Mouse (Mus musculus) neural tube, embryonic 10.5 days (tissue): Measurements from ENCODE around the gene Myo16.
A peak's percentile ranks its signal among the peaks of the same experiment; 100 is the strongest.

Experiments
- DNase-seq: peaks from one replicate; pipeline ENCODE4 v3.0.0-alpha.2; 2017; ENCODE audit warnings: low spot score; ENCODE audit errors: extremely low spot score

The Myo16 gene

GRCm38 (mm10) chr8:10303992-10304391 is 150.3 kb downstream of the Myo16 start:
- DNase-seq: no peak

DNA sequence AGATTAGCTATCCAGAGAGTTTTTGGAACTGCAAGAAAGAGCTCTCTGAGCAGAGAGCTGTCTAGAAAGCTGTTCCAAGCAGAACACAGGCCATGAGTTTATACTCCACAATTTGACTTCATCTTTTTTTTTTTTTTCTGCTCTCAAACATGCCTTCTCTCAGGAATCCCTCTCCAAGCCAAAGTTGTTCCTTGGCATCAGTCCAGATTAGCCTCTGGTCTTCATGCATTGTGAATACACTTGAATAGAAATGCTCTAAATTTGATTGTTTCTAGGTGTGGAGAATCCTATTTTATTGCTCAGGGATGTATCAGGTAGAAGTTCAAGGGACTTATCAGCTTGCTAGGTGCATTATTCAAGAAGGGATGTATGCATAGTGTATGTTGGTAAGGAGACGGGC is 151.0 kb downstream of the Myo16 start:
- DNase-seq: no peak

- no peak for DNase-seq
Observed at GRCm38 (mm10) chr8:10307345-10307744, 153.6 kb downstream of the Myo16 start.

- no peak for DNase-seq
Observed at GRCm38 (mm10) chr8:10307770-10308476, 154.2 kb downstream of the Myo16 start.

- DNase-seq: no peak
Observed at GRCm38 (mm10) chr8:10310470-10310869, 156.8 kb downstream of the Myo16 start.

GRCm38 (mm10) chr8:10312316-10312715 is 158.6 kb downstream of the Myo16 start:
- DNase-seq: no peak

GRCm38 (mm10) chr8:10316201-10316600 is 162.5 kb downstream of the Myo16 start:
- no peak for DNase-seq

DNA sequence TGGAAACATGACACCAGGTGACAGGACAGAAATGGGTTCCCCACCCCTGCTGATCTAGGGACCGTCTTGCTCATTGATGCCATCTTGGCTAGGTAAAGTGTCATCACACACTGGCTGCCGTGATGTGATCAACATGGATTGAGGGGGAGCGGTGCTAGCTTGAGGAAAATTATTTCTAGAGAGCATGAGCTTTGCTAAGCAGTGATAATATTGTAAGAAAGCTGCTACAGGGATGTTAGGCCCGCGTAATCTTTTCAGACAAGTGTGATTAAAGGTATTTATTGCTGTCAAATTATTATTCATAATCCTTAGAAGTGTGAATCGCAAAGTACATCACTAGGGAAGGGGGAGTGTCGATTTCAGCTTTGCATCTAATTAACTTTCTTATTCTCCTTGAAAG is 164.4 kb downstream of the Myo16 start:
- DNase-seq: no peak

DNA sequence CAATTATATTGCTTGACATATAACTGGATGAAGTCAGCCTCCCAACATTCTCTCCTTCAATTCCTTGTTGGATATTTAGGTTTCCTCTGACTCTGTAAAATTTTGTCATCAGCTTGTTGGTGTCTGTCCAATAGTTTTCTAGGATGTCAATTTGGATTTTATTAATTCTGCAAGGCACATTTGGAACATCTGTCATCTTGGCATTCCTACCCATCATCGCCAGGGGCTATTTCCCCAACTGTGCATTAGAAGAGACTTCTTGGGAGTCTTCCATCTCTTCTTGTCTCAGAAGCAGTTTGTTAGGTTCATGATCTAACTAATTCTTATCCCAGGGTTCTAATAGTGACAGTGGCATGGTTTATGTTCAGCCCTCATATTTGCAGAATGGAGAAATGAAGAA is 196.7 kb downstream of the Myo16 start:
- no peak for DNase-seq

- peak; percentile 8 for DNase-seq
Observed at GRCm38 (mm10) chr8:10358711-10359110, 205.0 kb downstream of the Myo16 start.

DNA sequence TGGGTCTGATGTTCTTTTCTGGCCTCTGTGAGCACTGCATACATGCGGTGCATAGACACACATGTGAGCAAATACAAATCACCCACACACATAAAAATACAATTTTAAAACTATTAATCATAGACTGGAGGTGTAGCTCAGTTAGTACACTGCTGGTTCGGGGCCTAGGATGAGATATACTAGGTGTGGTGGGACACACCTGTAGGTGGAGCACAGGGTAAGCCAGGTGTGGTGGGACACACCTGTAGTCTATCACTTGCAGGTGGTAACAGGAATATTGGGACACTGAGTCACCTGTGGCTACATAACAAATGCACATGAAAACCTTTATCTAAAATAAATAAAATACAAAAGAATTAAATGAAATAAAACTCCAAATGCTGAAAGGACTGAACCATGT is 209.2 kb downstream of the Myo16 start:
- no peak for DNase-seq

DNA sequence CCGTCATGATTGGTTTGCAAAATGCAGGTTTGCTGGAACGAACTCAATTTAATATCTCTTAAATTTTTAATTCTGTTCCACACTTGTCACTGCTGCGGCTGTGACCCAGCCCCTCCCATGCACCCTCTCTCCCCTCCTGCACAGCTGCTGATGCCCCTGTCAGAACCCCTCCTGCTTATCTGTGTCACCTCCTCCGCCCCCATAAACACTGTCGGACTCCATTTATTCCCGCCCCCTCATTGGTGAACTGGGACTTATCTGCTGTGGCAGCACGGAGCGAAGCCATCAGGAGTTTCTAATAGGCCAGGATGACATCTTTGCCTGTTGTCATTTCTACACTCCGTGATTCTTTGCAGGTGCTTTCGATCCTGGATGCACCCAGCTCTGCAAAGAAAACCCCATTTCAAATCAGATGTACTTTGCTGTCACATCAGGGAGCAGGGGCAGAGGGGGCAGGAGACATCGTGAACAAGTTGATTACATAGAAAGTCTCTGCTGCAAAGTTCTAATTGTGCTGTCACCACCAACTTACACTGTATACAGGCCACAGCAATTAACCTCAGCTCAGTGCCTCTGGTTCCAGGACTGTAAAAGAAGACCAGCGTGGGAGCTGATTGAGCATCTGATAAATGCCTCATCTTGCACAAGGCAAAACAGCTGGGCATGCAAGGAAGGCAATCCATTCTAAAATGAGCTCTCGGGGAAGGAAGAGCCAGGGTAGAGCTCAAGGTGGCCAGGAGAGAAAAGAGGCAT is 210.1 kb downstream of the Myo16 start:
- DNase-seq: no peak

DNA sequence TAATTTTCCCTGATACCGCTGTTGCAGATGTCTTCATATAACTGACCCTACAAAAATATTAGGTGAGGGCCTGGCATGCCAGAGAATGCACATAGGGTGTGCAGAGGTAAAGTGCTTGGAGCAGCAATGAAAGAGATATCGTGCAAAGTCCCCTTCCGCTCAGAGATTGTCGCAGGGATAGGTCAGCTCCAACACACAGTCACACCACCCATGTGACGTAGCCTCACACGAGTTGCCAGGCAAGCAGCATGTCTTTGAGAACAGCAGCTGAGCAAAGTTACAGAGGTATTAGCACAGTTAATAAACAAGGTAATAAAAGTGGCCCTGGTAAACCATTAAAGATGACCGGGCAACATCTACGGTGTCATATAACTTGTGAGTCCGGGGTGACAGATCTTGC is 212.4 kb downstream of the Myo16 start:
- no peak for DNase-seq

DNA sequence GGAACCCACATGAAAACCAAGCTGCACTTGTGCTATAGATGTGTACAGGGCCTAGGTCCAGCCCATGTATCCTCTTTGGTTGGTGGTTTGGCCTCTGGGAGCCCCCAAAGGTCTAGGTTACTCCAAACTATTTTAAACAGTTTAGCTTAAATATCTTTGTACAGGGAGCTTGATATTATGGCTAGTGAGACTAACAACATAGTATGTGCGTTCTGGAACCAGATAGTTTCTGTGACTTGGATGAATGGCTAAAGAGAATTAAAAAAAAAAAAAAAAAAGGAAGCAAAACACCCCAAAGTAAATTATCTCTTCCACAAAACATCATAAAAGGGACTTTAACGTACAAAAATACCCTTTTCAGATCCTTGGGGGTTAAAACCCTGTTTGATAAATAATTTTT is 218.9 kb downstream of the Myo16 start:
- DNase-seq: no peak

DNA sequence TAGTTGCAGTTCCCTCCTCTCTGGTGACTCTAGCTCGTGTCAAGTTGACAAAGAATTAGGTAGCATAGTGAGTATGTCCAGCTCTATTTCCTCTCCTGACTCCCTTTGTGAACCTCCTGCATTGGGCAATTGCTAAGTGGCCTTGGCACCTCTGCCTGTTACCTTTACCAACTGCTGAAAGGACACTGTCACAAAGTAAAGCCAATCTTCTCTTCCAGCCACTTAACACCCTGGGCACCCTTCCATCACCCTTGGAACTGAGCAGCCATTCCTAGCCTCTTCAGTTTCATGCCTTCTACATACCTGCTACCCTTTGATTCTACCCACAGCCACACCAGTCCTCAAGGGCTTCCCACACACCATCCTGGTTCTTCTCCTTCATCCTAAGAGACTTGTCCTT is 233.4 kb downstream of the Myo16 start:
- no peak for DNase-seq

DNA sequence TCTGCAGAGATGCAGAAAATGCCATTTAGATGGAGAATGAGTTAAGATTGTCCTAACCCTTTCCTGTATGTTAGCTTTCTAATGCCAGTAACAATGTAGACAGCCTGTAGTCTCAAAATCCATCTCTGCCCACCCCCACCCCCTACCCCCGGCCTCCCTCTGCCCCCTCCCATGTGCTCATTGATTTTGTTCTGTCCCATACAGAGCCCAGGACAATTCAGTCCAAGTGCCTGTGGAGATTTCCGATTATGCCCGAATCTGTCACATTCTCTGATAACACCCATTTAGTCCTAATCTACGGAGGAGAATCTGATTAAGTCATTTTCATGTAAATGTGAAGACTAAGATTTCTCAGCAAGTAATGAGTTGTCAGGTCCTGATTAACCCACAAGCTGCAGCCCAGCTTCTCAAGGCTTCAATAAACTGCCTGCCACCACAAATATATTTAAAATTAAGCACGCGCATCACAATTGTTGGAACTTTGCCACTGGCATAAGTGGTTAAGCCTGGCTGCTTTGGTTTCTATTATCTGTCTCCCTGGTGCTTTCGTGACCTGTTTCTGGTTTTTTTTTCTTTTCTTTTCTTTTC is 237.5 kb downstream of the Myo16 start:
- no peak for DNase-seq

DNA sequence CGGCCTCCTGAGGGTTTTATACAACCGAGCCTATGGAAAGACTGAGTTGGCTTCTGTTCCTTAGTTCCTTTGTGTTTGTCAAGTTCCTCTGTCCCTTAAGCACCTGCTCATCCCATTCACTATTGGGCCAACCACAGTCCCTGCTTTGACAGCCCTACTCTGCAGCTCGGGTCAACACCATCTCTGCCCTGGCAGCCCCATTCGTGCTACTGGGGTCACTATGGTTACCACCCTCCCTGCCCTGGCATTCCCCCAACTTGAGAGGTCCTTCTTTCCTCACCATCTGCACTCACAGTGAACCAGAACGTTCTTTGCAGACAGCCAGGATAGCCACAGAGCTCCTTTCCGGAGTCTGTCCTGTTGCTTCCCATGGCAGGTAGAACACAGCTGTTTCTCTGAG is 238.2 kb downstream of the Myo16 start:
- no peak for DNase-seq

DNA sequence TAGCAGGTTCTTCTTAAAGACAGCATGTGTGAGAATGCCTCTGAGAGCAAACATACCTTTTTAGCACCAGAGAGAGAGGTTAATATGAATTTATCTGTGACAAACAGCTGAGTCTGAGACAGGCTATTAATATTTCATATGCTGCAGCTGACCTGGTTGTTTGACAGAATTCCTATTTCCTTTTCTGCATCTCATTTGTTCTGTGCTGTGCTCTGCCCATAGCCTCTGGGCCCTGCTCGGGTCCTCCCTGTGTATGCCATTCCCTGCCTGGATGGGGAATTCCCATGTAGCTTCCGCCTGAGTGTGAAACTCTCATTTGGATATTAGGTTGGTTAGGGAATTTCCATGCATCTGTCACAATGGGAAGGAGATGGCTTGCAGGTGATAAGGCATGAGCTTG is 240.8 kb downstream of the Myo16 start:
- DNase-seq: no peak

GRCm38 (mm10) chr8:10395146-10395545 is 241.4 kb downstream of the Myo16 start:
- DNase-seq: no peak

DNA sequence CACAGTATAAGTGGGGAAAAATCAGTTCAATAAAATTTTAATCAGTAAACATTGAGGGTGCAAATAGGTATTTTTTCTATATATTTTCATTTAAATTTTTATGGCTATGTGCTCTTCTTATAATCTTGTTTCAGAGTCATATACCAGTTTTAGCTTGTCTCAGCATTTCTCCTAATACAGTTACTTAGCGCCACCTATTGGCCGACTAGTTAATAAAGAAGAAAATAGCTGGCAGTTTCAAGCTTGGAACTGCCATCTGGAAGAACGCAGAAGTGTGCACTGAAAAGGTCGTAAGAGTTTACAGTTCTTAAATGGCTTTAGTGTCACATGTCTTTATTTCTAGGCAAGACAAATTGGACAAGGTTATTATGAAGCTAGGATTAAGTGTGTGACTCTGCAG is 248.9 kb downstream of the Myo16 start:
- DNase-seq: peak; percentile 34

GRCm38 (mm10) chr8:10405469-10405868 is 251.8 kb downstream of the Myo16 start:
- DNase-seq: peak; percentile 62

GRCm38 (mm10) chr8:10409043-10409442 is 255.3 kb downstream of the Myo16 start:
- DNase-seq: no peak

- DNase-seq: no peak
Observed at GRCm38 (mm10) chr8:10411511-10411910, 257.8 kb downstream of the Myo16 start.
